Mouse (Mus musculus): ENCODE measurements around the gene Dap.

DNA sequence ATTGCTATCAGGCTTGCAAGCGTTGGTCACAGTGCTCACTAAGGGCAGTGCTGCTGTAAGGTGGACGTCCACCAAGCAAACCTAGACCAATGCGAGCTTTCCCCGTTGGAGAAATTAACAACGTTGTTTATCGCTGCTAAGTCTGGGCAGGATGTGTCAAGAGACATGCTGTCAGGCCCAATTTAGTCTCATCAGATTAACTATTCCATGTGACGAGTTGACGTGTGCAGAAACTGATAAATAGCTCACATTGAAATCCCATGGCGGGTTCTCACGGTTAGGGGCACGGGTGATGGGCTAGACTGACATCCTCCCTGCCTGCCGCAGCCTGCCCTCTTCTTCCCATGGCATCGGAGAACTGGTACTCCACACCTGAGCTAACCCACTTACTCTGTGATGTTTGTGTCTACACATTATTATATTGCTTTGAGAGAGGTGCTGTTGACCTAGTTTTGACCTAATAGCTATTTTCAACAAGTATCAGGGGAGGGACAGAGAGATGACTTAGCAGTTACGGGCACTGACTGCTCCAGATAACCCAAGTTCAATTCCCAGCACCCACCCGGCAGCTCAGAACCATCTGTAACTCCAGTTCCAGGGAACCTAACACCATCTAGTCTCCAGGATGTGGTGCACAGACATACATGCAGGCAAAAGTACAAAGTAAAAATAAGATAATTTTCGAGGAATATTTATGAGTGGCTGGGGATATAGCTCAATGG lies 28.6 kb downstream of the Dap start:
- TF ChIP-seq CTCF (IDR thresholded peaks at IDR 0.05; ENCODE audit: borderline replicate concordance, control insufficient read depth, extremely low read depth, insufficient read depth, low read length, poor library complexity) (no peak), POLR2A (IDR thresholded peaks at IDR 0.05; ENCODE audit: control insufficient read depth, extremely low read depth, insufficient read depth, low read length, poor library complexity) (no peak)
